8 mouse cellular contexts compared by ENCODE assay signal in genomic region chr16:45407645-45408400, GRCm38 (mm10). TPM values are rescaled to one million over a fixed set of nuclear protein-coding genes. Genes with fewer than 3 reads are reported as not detected.
A peak's percentile ranks its signal among the peaks of the same experiment; 100 is the strongest.
DNase-seq lines count a peak whose midpoint lies in the region; ATAC-seq lines count a peak whose summit lies in the region.

No protein-coding gene starts in this region.

- H3K27me3 ChIP-seq in kidney, embryonic 14.5 days (ENCODE audit: control insufficient read depth, insufficient read depth, low read length): no peaks in the 10 kb centered on the region
- H3K27me3 ChIP-seq in embryonic facial prominence, embryonic 10.5 days (replicated peaks; ENCODE audit: low read depth, poor library complexity, severe bottlenecking): peaks cover 20% of the 10 kb centered on the region

- intact Hi-C loops in left cerebral cortex, postnatal 36 days (cut with DNase I): no loop called here

- no peak for DNase-seq in kidney, adult 11 months
- no peak for DNase-seq in embryonic facial prominence, embryonic 10.5 days (ENCODE audit: low spot score)
- DNase-seq in induced T-regulatory cell, adult 2 months (ENCODE audit: low read depth): peak; percentile 52
- DNase-seq in naive thymus-derived CD4-positive, alpha-beta T cell, adult 2 months (ENCODE audit: low read depth): peak; percentile 21
- DNase-seq in thymus, postnatal 10 days (ENCODE audit: low spot score in 2 of 2): no peak
- DNase-seq in left cerebral cortex, postnatal 36 days (ENCODE audit: low spot score in 2 of 2): no peak
- DNase-seq in cerebellum, postnatal 10 days: no peak

- peak overlapping the region; percentile 52; the same call in 1 of the 2 replicates for H3K9ac ChIP-seq in kidney, embryonic 14.5 days (ENCODE audit: low read depth, low read length)

- H3K4me1 ChIP-seq in kidney, embryonic 14.5 days (ENCODE audit: control insufficient read depth, insufficient read depth, low read length): no peaks in the 10 kb centered on the region
- peaks cover 10% of the 10 kb centered on the region; the same call in 1 of the 2 replicates for H3K4me1 ChIP-seq in embryonic facial prominence, embryonic 10.5 days

- peak overlapping the region; percentile 54 for H3K4me3 ChIP-seq in kidney, embryonic 14.5 days (ENCODE audit: low read length)
- peak overlapping the region; percentile 67 for H3K4me3 ChIP-seq in embryonic facial prominence, embryonic 10.5 days

- H3K36me3 ChIP-seq in kidney, embryonic 14.5 days (ENCODE audit: control insufficient read depth, insufficient read depth, low read length): no peaks in the 10 kb centered on the region
- no peaks in the 10 kb centered on the region for H3K36me3 ChIP-seq in embryonic facial prominence, embryonic 10.5 days (replicated peaks)

- H3K9me3 ChIP-seq in kidney, embryonic 14.5 days (ENCODE audit: control insufficient read depth, low read length): no peaks in the 10 kb centered on the region
- H3K9me3 ChIP-seq in embryonic facial prominence, embryonic 10.5 days: no peaks in the 10 kb centered on the region

- H3K4me2 ChIP-seq in kidney, embryonic 14.5 days (replicated peaks; ENCODE audit: low read depth, low read length): peak overlapping the region; percentile 72

- ATAC-seq in kidney, embryonic 14.5 days (ENCODE audit: low FRiP score, low TSS enrichment): no peak

- whole genome bisulfite sequencing in kidney, embryonic 14.5 days: 39% methylated on average over 9 of the region's 9 CpGs
- 38% methylated on average over 9 of the region's 9 CpGs for WGBS in embryonic facial prominence, embryonic 10.5 days

- H3K27ac ChIP-seq in kidney, embryonic 14.5 days (ENCODE audit: low read depth, low read length): no peak overlapping the region
- H3K27ac ChIP-seq in embryonic facial prominence, embryonic 10.5 days (replicated peaks): peak overlapping the region; percentile 76

RNA-seq across cellular contexts. Expression of gene Cd200, which starts 1.0 kb away (rescaled TPM):
- 27.7 and 31.3 TPM in 2 replicates for polyA plus RNA-seq in kidney, embryonic 14.5 days (2014; fragmentation: Nextera tagmentation; extraction: Ambion mirVana)
- 6.6 and 8.1 TPM in 2 replicates for polyA plus RNA-seq in embryonic facial prominence, embryonic 10.5 days (2016; fragmentation: Nextera tagmentation; extraction: Ambion mirVana)
- total RNA-seq in left cerebral cortex, postnatal 36 days (2021): 100 to 1,000 TPM; 113 to 116 TPM

Comparison
In these comparisons a context has a peak if more than half of its experiments do, and no peak if none do; other contexts are left out.
1. DNase-seq: peak in induced T-regulatory cell, adult 2 months (single experiment) and naive thymus-derived CD4-positive, alpha-beta T cell, adult 2 months (single experiment); none in kidney, adult 11 months (single experiment), embryonic facial prominence, embryonic 10.5 days (single experiment), thymus, postnatal 10 days (0 of 2), left cerebral cortex, postnatal 36 days (0 of 2) and cerebellum, postnatal 10 days (0 of 2).